Mouse (Mus musculus): Measurements from ENCODE around the gene Psmd9. TPM values are rescaled to one million over a fixed set of nuclear protein-coding genes. Genes with fewer than 3 reads are reported as not detected.

Gene Psmd9
- polyA plus RNA-seq (2015; fragmentation: Nextera tagmentation; extraction: Ambion mirVana) = 95.3 and 107 TPM in 2 replicates

DNA sequence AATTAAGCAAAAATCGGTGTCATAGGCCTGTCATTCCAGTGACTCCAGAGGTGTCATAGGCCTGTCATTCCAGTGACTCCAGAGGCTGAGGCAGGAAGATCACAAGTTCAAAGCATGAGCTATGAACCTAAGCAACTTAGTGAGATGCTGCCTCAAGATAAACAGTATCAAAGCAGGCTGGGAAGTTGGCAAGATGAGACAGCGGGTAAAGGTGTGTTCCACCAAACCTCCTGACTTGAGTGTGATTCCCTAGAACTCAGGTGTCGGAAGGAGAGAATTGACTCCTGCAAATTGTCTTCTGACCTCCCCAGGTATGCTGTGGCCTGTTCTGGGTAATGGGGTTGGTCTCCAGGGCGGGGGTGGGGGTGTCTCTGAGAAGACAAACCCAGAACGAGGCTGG, at the start of gene Psmd9:
Gene Psmd9 (plus strand): TSS at position 130 of the 400 bp plus-strand sequence.
- Histone ChIP-seq H3K4me1 (peaks cover 31% of the 10 kb centered on the region), H3K9ac (no peak within 1 kb of the TSS), H3K27me3 (no peaks in the 10 kb centered on the region), H3K9me3 (no peaks in the 10 kb centered on the region), H3K4me2 (no peak within 1 kb of the TSS), H3K4me3 (no peak within 1 kb of the TSS), H3K27ac (peak within 1 kb of the TSS; percentile 77), H3K36me3 (peaks cover 26% of the 10 kb centered on the region)
- ATAC-seq (ENCODE audit: insufficient number of reproducible peaks, insufficient read depth, low FRiP score, low TSS enrichment, low read depth) = no peak
- WGBS = 81% methylated on average over 5 of the region's 5 CpGs

DNA sequence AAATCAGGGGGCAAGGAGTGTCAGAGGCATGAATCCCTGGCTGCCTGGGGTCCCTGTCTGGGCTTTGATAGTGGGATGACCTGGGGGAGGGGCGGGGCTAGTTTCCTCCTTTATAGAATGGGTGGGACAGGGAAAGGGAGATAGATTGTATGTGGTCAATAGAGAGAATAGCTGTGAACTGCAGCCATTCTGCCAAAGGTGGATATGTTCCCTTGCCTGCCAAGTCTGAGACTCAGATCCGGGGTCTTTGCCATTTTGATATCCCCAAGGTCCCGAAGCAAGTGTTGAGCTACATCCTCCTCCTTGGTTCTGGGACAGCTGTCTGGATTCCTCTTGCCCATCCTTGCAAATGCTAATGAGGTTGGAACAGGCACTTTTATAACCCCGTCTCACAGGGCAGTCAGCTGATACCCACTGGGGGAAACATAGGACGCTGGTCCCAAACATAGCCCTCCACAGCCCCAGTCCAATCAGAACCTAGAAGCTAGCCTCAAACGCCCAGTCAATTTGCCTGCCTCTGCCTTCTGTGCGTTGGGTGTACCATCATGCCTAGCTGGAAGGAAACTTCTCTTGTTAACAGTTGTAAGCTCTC, 48.5 kb upstream of the Psmd9 start:
- no peak overlapping the region for H3K27ac ChIP-seq

DNA sequence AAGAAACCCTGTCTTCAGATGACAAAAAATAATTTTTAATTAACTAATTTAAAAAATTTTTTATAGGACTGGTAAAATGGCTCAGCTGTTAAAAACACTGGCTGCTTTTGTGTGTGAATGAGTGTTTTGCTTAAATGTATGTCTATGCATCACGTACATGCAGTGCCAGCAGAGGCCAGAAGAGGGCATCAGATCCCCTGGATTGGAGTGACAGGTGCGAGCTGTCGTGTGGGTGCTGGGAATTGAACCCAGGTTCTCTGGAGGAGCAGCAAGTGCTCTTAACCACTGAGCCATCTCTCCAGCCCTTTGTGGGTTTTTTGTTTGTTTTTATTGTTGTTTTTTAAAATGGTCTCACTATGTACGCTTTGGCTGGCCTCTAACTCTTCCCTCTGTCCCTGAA, 47.0 kb upstream of the Psmd9 start:
- peaks cover 47% of the 10 kb centered on the region for H3K36me3 ChIP-seq
- no peaks in the 10 kb centered on the region for H3K9me3 ChIP-seq
- no peak overlapping the region for H3K9ac ChIP-seq
- no peaks in the 10 kb centered on the region for H3K27me3 ChIP-seq
- no peak for ATAC-seq (ENCODE audit: insufficient number of reproducible peaks, insufficient read depth, low FRiP score, low TSS enrichment, low read depth)
- no peak overlapping the region for H3K27ac ChIP-seq
- H3K4me3 ChIP-seq = no peak overlapping the region
- 86% methylated on average over 4 of the region's 4 CpGs for WGBS
- H3K4me1 ChIP-seq = no peaks in the 10 kb centered on the region
- no peak overlapping the region for H3K4me2 ChIP-seq

More for the DNA sequence above, 48.5 kb upstream of the Psmd9 start:
- no peak overlapping the region for H3K4me3 ChIP-seq
- no peaks in the 10 kb centered on the region for H3K27me3 ChIP-seq
- no peaks in the 10 kb centered on the region for H3K4me1 ChIP-seq
- H3K36me3 ChIP-seq = peaks cover 36% of the 10 kb centered on the region
- WGBS = 69% methylated on average over 7 of the region's 7 CpGs
- H3K9ac ChIP-seq = no peak overlapping the region
- no peak overlapping the region for H3K4me2 ChIP-seq
- no peak for ATAC-seq (ENCODE audit: insufficient number of reproducible peaks, insufficient read depth, low FRiP score, low TSS enrichment, low read depth)
- no peaks in the 10 kb centered on the region for H3K9me3 ChIP-seq

DNA sequence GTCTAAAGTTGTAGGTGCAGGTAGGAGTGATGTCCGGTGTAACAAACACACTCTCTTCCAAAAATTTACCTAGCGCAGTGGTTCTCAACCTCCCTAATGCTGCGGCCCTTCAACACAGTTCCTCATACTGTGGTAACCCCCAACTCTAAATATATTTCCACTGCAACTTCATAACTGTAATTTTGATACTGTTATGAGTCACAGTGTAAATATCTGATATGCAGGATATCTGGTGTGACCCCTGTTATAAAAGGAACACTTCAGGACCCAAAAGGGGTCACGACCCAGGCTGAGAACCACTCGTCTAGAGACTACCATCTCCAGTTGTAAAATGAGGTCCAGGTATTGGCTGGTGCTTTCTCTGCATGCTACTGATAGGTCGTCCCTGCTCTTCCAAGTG, 44.1 kb upstream of the Psmd9 start:
- Histone ChIP-seq H3K27ac (no peak overlapping the region), H3K9me3 (no peaks in the 10 kb centered on the region), H3K27me3 (no peaks in the 10 kb centered on the region), H3K4me3 (no peak overlapping the region), H3K9ac (no peak overlapping the region), H3K4me2 (no peak overlapping the region), H3K4me1 (0 out of 2 replicates have a peak, but pooled peaks cover 7% of the 10 kb centered on the region), H3K36me3 (peaks cover 53% of the 10 kb centered on the region)
- no peak for ATAC-seq (ENCODE audit: insufficient number of reproducible peaks, insufficient read depth, low FRiP score, low TSS enrichment, low read depth)
- 84% methylated on average over 6 of the region's 6 CpGs for WGBS

DNA sequence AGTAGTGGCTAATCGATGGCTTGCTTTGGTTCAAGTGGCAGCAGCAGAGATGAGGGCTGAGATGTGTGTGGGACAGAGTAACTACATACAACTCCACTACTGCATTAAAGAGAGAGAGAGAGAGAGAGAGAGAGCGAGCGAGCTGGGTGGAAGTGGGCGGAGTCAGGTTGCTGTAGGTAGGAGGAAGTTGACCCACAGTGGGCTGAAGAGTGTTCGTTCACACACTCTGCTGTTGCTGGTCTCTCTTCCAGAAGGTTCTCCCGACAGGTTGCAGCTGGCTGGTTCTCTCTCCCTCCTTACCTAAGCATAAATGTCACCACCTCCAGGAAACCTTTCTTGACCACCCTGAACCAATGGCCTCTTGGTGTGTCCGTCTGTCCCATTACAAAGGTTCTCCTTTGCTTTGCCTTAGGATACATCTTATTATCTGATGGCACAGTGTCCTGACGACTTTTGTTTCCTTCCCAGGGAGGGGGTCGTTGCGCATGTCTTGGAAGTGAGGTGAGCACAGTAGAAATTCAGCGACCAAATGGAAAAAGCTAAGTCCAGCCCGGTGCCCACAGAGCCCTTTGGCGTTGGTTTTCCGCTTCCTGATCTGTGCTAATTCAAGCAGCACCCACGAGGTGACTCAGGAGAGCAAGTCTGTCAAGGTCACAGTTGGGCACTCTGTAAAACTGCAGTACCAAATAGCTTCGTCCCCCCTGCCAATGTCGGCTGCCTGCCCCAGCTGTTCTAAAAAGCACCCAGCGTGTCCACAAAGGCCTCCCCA, 43.4 kb upstream of the Psmd9 start:
- Histone ChIP-seq H3K4me3 (no peak overlapping the region), H3K27ac (no peak overlapping the region), H3K4me2 (no peak overlapping the region), H3K27me3 (no peaks in the 10 kb centered on the region), H3K9me3 (no peaks in the 10 kb centered on the region), H3K36me3 (peaks cover 53% of the 10 kb centered on the region), H3K4me1 (0 out of 2 replicates have a peak, but pooled peaks cover 7% of the 10 kb centered on the region), H3K9ac (no peak overlapping the region)
- 86% methylated on average over 18 of the region's 18 CpGs for WGBS
- no peak for ATAC-seq (ENCODE audit: insufficient number of reproducible peaks, insufficient read depth, low FRiP score, low TSS enrichment, low read depth)

DNA sequence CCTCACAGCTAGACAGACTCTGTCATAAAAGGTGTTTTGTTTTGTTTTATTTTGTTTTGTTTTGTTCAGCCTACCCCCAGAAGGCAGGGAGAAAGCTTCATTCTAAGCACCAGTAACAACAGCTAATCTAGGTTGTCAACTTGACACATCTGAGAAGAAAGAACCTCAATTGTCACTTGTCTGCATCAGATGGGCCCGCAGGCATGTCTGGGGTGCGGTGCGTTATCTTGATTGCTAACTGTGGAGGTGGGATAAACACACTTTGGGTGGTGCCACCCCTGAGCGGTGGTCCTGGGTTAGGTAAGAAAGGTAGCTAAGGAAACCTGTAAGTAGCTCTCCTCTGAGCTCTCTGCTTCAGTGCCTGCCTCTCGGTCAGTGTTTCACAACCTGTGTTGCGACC, 42.2 kb upstream of the Psmd9 start:
- Histone ChIP-seq H3K36me3 (peaks cover 53% of the 10 kb centered on the region), H3K9ac (no peak overlapping the region), H3K4me1 (peaks cover 16% of the 10 kb centered on the region), H3K27ac (no peak overlapping the region), H3K9me3 (no peaks in the 10 kb centered on the region), H3K4me3 (no peak overlapping the region), H3K4me2 (no peak overlapping the region), H3K27me3 (no peaks in the 10 kb centered on the region)
- no peak for ATAC-seq (ENCODE audit: insufficient number of reproducible peaks, insufficient read depth, low FRiP score, low TSS enrichment, low read depth)
- WGBS = 66% methylated on average over 6 of the region's 6 CpGs

DNA sequence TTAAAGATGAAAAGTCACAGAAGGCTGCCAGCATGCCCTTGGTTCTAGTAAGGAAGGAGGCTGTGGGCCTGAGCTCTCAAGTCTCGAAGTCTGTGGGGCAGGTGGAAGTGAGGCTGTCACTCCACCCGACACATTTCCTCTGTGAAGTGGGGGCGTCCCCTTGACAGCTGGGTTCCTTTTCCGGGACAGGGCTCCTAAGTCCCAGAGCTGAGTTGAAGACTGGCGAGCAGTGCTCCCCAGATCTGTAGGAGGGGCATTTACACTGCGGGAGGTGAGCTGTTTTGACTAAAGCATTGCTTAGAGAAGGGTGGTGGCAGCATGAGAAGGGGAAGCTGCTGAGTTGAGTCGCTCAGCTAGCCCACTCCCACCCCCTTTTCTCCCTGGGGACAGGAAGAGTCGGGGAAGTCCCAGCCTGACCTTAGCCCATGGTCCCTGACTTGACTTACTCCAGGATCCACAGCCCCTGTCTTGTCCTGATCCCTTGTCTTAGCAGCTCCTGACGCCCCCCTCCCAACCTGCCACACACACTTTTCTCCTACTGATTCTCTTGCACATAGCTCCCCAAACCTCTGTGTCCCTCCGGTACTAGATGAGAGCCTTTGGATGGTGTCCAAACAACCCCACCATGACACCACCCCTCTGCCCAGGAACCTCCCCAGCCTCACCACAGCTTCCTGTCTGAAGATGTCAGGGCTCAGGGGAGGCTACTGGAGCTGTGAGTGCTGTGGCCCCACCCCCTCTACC, 40.6 kb upstream of the Psmd9 start:
- no peak overlapping the region for H3K27ac ChIP-seq
- no peaks in the 10 kb centered on the region for H3K27me3 ChIP-seq
- no peak overlapping the region for H3K4me3 ChIP-seq
- H3K9ac ChIP-seq = no peak overlapping the region
- peaks cover 43% of the 10 kb centered on the region for H3K36me3 ChIP-seq
- H3K9me3 ChIP-seq = no peaks in the 10 kb centered on the region
- H3K4me2 ChIP-seq = no peak overlapping the region
- no peak for ATAC-seq (ENCODE audit: insufficient number of reproducible peaks, insufficient read depth, low FRiP score, low TSS enrichment, low read depth)
- peaks cover 30% of the 10 kb centered on the region for H3K4me1 ChIP-seq
- WGBS = 54% methylated on average over 10 of the region's 10 CpGs

DNA sequence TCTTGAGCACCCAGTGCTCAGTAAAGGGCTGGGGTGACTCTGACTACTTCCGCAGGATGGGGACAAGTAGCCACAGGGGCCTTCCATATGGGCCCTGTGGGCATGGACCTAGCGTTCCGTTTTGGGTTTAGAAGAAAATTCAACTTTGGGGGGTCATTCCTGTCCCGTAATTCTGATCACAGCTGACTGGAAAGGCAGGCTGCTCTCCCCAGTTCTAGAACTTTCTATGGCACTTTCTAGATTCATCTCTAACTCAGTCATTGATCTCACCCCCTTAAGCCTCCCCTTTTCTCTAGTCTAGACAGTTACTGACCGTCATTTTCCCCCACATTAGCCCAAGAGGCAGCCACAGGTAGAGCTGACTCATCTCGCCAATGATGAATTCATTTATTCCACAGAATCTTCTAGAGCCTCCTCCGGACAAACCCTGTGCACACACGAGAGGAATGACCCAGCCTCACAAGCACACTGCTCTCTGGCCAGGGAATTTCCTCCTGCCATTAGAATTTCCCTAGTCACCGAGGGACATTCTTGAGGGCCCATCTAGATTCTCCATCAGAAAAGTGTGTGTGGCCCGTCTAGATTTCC, 39.9 kb upstream of the Psmd9 start:
- Histone ChIP-seq H3K36me3 (peaks cover 39% of the 10 kb centered on the region), H3K27me3 (no peaks in the 10 kb centered on the region), H3K9me3 (no peaks in the 10 kb centered on the region), H3K27ac (no peak overlapping the region), H3K9ac (no peak overlapping the region), H3K4me2 (no peak overlapping the region), H3K4me3 (no peak overlapping the region), H3K4me1 (peaks cover 37% of the 10 kb centered on the region)
- WGBS = 83% methylated on average over 10 of the region's 10 CpGs
- ATAC-seq (ENCODE audit: insufficient number of reproducible peaks, insufficient read depth, low FRiP score, low TSS enrichment, low read depth) = no peak

DNA sequence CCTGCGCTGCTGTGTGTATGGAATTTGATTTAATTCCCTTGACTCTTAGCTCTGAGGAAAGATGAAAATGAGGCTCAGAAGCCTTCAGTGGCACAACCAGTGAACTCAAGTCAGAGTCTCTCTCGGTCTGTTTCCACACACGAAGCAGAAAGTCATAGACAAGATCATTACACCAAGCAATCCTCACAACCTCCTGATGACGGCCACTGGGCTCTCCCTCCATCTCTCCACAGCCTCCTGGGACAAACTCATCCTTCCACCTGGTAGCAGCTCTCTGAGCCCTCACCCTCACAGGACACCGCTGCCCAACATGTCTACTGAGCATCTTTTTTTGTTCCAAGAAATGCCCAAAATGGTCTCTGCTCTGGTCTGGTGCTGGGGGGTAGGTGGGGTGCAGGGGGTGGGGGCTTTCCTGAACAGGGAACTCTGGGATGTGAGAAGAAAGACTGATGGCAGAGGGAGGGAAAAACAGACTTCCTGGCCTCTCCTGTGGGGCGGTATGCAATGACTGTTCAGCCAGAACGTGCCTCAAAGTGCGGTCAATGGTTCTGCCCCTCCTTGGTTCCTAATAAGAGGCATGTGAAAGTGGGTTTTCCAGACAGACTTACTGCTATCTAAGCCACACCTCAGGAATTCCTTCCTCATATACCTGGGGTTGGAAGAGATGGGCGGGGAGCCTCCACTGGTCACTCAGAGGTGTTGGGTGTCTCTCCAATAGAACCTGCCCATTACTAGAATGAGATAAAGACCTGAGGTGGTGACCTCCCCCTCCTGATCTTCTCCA, 39.0 kb upstream of the Psmd9 start:
- Histone ChIP-seq H3K27me3 (no peaks in the 10 kb centered on the region), H3K4me3 (no peak overlapping the region), H3K4me1 (peaks cover 47% of the 10 kb centered on the region), H3K9me3 (no peaks in the 10 kb centered on the region), H3K4me2 (no peak overlapping the region), H3K27ac (no peak overlapping the region), H3K36me3 (peaks cover 36% of the 10 kb centered on the region), H3K9ac (no peak overlapping the region)
- WGBS = 86% methylated on average over 9 of the region's 9 CpGs
- ATAC-seq (ENCODE audit: insufficient number of reproducible peaks, insufficient read depth, low FRiP score, low TSS enrichment, low read depth) = no peak

DNA sequence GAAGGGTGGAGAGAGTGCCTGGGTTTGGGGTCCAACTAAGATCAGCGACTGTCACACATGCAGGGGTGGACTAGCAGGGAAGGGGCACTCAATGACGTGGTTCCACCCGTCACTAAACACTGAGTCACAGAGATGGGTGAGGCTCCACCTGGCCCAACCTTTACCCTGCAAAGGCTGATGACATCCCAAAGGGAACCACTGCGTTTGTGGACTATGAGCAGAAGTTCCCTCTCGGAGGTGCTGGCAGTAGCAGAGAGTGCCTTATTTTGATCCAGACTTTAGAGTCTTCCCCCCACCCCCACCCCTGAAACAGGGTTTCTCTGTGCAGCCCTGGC, 38.4 kb upstream of the Psmd9 start:
- Histone ChIP-seq H3K9ac (no peak overlapping the region), H3K27me3 (no peaks in the 10 kb centered on the region), H3K9me3 (no peaks in the 10 kb centered on the region), H3K36me3 (peaks cover 31% of the 10 kb centered on the region), H3K4me1 (peaks cover 52% of the 10 kb centered on the region), H3K4me2 (no peak overlapping the region), H3K27ac (no peak overlapping the region), H3K4me3 (no peak overlapping the region)
- 86% methylated on average over 5 of the region's 5 CpGs for WGBS
- ATAC-seq (ENCODE audit: insufficient number of reproducible peaks, insufficient read depth, low FRiP score, low TSS enrichment, low read depth) = no peak
